Mouse (Mus musculus) ES-Bruce4 (cell line): ENCODE data around the gene Mpv17l.

Experiments used
- CTCF ChIP-seq: IDR thresholded peaks from one replicate; pipeline ENCODE4 v1.8.1; 2011; ENCODE audit warnings: low read depth, low read length
- EP300 ChIP-seq: IDR thresholded peaks from 2 replicates; pipeline ENCODE4 v1.6.1; 2011; ENCODE audit warnings: low read depth, low read length; ENCODE audit not compliant: insufficient read depth
- POLR2A ChIP-seq: IDR thresholded peaks from one replicate; pipeline ENCODE4 v1.8.1; 2011; ENCODE audit warnings: low read length; ENCODE audit not compliant: insufficient read depth

GRCm38 (mm10) chr16:13940847-13941395 lies 38.0 kb downstream of the Mpv17l start:
- TF ChIP-seq CTCF (no peak), POLR2A (no peak), EP300 (no peak)
